Mouse (Mus musculus): Measurements from ENCODE around the gene Actb.
"Not testable (repeated sequence)": the region's sequence is repeated elsewhere in the genome, so short reads cannot be mapped to it uniquely, and the experiment has no call there.

- TF ChIP-seq CTCF (IDR thresholded peaks at IDR 0.05; ENCODE audit: low read depth, low read length); POLR2A (IDR thresholded peaks at IDR 0.05; ENCODE audit: insufficient read depth, low read length); EP300 (IDR thresholded peaks at IDR 0.05; ENCODE audit: insufficient read depth, low read depth, low read length): not testable (repeated sequence)
Observed at GRCm38 (mm10) chr5:142887533-142887932, 19.0 kb downstream of the Actb start.
